Mouse (Mus musculus): ENCODE measurements at regions not wholly inside any gene's neighbourhood (a gene's known extent, or its start where the extent isn't known, plus 50 kb on each side); places are given as distances from the start of the nearest gene placed in this dataset.

GRCm38 (mm10) chr13:10527251-10527650, 166.6 kb upstream of the Chrm3 start:
- DNase-seq (ENCODE audit: low spot score in 2 of 2) = no peak

- no peak for DNase-seq (ENCODE audit: low spot score in 2 of 2)
These were observed 166.0 kb upstream of the Chrm3 start for GRCm38 (mm10) chr13:10526470-10527207.

GRCm38 (mm10) chr13:10504211-10504610, 143.6 kb upstream of the Chrm3 start:
- no peak for DNase-seq (ENCODE audit: low spot score in 2 of 2)

- no peak for DNase-seq (ENCODE audit: low spot score in 2 of 2)
These were observed 94.7 kb upstream of the Chrm3 start for GRCm38 (mm10) chr13:10455323-10455722.

DNA sequence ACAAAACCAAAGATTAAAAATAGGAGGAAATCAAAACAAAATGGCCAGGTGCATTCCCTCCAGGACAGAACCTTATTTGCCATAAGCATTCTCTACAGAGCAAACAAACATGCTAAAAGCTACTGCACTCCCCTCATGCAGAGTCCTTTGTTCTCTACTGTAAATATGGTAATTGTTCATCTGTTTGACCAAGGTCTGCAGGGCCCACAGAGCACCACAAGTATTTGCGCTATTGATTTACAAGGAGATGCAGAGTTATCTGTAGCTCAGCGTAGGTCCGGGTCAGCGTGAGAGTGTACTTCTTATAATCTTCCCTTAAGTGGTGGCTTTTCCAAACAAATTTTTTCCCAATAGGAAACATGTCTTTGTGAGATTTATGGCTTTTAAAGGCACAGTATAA, 94.0 kb upstream of the Chrm3 start:
- DNase-seq (ENCODE audit: low spot score in 2 of 2) = no peak

DNA sequence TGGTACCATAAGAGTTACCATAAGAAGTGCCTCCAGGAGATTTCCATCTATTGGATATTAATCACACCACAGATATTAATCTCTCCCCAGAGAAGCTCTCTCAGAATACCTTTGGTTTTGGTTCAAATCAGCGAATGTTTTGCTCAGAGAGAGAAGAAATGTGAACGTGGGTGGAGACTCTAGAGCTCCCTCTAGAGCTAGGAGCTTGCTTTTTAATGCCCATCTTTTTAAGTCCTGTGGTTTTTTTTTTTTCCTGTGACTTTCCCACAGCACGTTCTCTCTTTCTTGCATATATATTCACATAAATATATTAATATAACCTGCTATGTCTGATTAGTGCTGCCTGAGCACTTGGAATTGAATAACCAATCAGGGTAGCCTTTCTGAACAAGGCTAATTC, 90.4 kb upstream of the Chrm3 start:
- DNase-seq (ENCODE audit: low spot score in 2 of 2) = no peak

GRCm38 (mm10) chr13:10449502-10449901, 88.9 kb upstream of the Chrm3 start:
- no peak for DNase-seq (ENCODE audit: low spot score in 2 of 2)

- DNase-seq (ENCODE audit: low spot score in 2 of 2) = no peak
These were observed 87.2 kb upstream of the Chrm3 start for GRCm38 (mm10) chr13:10447806-10448205.

DNA sequence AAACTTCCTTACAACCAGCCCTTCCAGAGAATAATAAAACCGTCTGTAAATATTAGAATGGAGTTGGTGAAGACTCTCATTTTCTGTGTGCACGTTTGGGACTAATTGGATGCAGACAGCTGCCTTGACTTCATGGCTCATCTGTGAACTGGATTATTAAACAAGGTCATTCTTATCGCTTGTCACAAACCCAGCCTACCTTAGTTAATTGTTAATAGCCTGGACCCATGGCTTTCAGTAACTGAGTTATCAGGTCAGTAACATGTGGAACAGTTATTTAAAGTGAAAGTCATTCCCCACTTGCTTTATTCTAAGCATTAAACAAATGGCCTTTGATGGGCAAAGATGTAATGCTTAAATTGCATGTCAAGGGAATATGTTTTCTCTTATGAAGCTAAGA, 85.0 kb upstream of the Chrm3 start:
- DNase-seq (ENCODE audit: low spot score in 2 of 2) = no peak

All from right cerebral cortex, postnatal 36 days (tissue).